Mouse (Mus musculus) embryo, embryonic 10.5 days (tissue): Measurements from ENCODE around the gene Acadsb.
"Not testable (repeated sequence)": the region's sequence is repeated elsewhere in the genome, so short reads cannot be mapped to it uniquely, and the experiment has no call there.

Source experiments
- DNase-seq: peaks from one replicate; pipeline ENCODE4 v3.0.0-alpha.2; 2015; ENCODE audit warnings: low spot score

The Acadsb gene

DNA sequence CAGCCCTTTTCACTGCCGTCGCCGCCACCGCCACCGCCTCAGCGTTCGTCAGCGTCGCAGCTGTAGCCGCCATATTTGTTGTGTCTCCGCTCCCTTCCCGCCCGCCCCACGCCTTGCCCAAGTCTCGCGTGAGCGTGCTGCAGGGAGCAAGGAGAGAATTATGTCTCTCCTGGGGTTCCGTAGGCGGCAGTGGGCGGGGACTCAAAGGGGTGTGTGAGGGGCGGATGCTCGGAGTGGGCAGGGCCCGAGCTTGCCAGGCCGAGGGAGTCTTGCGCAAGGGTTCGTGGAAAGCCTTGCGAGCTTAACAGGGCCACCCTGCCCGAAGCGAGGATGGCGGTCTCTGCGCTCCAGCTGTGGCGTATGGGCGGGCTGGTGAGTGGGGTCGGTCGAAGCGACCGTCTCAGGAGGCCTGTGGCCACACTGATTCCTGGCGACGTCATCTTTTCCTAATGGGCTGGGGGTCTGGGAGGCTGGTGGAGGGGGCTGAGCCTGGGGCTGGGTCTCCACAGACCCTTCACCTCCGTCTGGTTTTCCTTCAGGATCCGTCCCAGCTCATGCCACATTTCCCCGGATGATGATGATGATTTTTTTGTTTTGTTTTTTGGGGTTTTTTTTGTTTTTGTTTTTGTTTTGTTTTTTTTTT lies at the start of gene Acadsb, which contains the start of gene Ikzf5:
Acadsb (plus strand) TSS at position 186 of the 643 bp plus-strand sequence.
Ikzf5 (minus strand) TSS at position 106 of the 643 bp plus-strand sequence.
- peak; percentile 98 for DNase-seq

- no peak for DNase-seq
Measured at GRCm38 (mm10) chr7:131362269-131362614, 48.2 kb upstream of the Acadsb start.

- peak; percentile 99 for DNase-seq
Measured at GRCm38 (mm10) chr7:131362615-131363300, 47.6 kb upstream of the Acadsb start, which contains the start of gene 2310057M21Rik. TSS of gene 2310057M21Rik (minus strand) at chr7:131362759.

DNA sequence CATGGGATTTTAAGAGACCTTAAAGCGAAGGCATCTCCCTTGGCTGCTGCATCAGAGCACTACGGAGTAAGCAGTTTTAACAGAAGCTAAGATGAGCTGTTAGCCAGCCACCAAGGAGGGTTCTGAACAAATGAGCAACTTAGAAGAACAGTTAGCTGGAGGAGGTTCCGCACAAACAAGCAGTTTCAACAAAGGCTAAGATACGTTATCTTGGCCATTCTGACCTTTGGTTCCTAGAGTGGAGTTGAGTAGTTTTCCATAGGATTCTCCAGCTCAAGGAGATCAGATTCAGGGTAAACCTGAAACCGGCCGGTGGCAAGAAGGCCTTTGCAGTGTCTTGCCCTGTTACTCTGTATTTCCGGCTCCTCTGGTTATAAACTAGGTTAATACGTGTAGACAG lies 46.3 kb upstream of the Acadsb start:
- DNase-seq = no peak

- DNase-seq = peak; percentile 94
Measured at GRCm38 (mm10) chr7:131370648-131371469, 39.5 kb upstream of the Acadsb start, which contains the start of gene Pstk. TSS of gene Pstk (plus strand) at chr7:131371141.

GRCm38 (mm10) chr7:131371470-131371860 lies 38.9 kb upstream of the Acadsb start:
- no peak for DNase-seq

DNA sequence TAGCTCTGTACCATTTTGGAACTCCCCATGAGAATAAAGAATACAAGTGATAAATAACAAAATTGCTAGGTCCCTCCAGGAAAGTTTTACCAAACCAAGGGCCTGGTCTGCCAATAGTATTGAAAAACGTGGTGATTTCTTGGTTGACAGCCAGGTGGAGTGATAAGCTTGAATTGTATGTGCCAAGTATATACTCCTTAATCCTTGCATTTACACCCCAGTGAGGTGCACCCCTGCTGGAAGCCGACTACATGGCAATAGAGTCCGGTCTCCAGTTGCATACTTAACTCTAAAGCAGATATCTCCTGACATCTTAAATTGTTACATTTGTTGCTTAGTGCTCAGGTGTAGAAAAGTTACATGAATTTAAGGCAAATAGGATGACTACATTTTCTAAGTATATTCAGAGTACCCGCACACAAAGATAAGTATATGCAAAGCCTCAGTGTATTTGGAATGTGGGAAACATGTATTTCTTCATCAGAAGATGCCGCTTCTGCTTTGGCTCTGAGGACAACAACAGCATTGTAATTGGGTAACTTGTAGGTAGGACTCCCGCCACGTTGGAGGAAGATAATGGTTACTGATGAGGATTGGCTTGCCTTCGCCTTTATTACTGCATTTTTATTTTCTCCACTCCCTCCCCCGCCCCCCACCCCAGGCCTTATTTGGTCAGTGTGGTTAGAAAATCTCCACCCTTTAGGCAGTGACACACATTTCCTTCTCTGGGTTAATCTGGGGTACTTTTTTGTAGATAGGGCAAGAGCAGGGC lies 38.3 kb upstream of the Acadsb start:
- DNase-seq = peak; percentile 30

GRCm38 (mm10) chr7:131391761-131392160 lies 18.6 kb upstream of the Acadsb start:
- not testable (repeated sequence) for DNase-seq

GRCm38 (mm10) chr7:131409321-131409987 lies 947 bp upstream of the Acadsb start:
- DNase-seq = peak; percentile 73

GRCm38 (mm10) chr7:131409988-131410385 lies 414 bp upstream of the Acadsb start:
- peak; percentile 33 for DNase-seq

DNA sequence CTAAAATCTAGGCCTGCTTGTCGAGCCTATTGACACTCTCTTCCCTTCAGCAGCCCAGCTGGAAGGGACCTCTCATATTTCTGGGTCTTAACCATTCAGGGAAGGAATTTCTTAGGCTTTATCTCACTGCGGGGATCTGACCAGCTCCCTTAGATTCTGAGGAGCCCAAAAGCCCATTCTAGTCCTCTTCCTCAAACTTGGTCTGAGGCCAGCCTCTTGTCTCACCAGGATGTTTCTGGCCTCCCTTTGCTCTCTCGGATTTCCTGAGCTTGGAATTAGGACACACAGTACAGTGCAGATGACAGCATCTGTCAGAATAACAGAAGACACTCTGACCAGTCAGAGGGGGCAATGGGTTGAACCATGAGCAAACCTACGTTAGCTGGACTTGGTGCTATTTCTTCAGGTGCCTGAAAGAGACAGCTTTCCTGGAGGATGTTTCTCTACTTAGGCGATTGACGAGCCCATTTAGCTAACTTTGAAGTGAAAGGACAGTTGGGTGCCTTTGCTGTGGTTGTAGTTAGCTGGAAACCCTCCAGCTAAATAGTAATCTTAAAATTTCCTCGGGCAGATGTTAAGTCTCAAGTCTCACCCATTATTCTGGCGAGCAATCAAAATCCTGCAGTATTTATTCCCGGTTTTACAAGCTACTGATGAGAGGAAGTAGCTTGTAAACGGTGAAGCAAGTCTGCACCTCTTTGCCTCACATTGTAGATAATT lies 980 bp downstream of the Acadsb start:
- no peak for DNase-seq

- no peak for DNase-seq
Measured at GRCm38 (mm10) chr7:131411941-131412270, 1.5 kb downstream of the Acadsb start.

- DNase-seq = not testable (repeated sequence)
Measured at GRCm38 (mm10) chr7:131416742-131417141, 6.3 kb downstream of the Acadsb start.

GRCm38 (mm10) chr7:131417605-131418004 lies 7.2 kb downstream of the Acadsb start:
- no peak for DNase-seq

DNA sequence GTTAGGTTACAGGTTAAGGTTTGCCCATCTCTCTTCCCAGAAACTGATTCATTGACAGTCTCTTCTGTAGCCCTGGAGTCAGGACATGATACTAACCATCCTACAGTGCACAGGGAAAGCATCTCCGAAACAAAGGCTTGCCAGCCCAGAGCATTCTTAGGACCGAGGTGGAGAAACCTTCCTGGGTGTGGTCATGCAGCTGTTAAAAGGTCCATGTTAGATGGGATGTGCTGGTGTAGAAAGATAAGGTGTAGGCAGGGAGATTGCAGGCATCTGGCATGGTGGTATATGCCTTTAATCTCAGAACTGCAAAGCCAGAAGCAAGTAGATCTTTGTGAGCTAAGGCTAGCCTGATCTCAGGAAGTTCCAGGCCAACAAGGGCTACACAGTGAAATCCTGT lies 14.5 kb downstream of the Acadsb start:
- DNase-seq = no peak

GRCm38 (mm10) chr7:131427331-131427730 lies 16.9 kb downstream of the Acadsb start:
- no peak for DNase-seq

DNA sequence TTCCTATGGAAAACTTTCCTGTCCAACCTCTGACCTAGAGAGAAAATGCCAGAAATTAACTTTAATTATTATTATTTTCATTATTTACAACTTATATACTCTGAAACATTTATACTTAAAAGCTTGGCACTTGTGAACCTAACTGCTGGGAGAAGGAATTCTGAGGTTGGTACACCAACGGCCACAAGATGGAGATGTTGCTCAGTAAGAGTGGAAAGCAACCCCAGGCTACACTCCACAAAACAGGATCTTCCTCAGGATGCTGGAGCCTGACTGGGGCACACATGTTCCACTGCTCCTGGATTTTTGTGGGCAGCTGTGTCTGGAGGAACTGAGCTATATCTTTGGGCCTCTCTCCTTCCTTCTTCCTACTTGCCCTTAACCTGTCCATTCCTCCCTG lies 21.8 kb downstream of the Acadsb start:
- peak; percentile 79 for DNase-seq

DNA sequence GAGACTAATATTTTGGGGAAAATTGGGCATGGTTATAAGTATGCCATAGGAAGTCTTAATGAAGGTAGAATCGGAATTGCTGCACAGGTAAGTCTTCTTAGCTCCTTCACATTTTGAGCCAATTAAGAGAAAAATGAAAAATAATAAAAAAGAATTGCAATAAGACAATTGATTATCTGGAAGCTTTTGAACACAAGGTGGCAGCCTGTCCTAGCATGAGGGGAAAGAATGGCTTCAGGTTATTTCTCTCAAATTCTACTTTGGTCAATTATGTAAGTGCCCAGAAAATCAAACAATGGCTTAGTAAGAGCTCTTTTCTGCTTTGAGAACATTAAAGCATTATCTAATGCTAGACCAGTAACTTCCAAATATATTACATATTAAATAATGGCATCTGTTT lies 23.9 kb downstream of the Acadsb start:
- DNase-seq = peak; percentile 12

GRCm38 (mm10) chr7:131437051-131437450 lies 26.6 kb downstream of the Acadsb start:
- DNase-seq = no peak

GRCm38 (mm10) chr7:131456714-131457113 lies 46.3 kb downstream of the Acadsb start:
- no peak for DNase-seq

- peak; percentile 64 for DNase-seq
Measured at GRCm38 (mm10) chr7:131465117-131465601, 54.8 kb downstream of the Acadsb start.
